Mouse (Mus musculus): ENCODE results near the gene Gfap. TPM values are rescaled to one million over a fixed set of nuclear protein-coding genes. Genes with fewer than 3 reads are reported as not detected.
A peak's percentile ranks its signal among the peaks of the same experiment; 100 is the strongest.

Gene Gfap
- polyA plus RNA-seq (2012; rRNA removed): 0.53 and 0.56 TPM in 2 replicates

GRCm38 (mm10) chr11:102900763-102901162 lies at the start of gene Gfap:
Gene Gfap, minus strand, starts transcription at chr11:102900912.
- DNase-seq (ENCODE audit: low spot score): peak; percentile 59

DNA sequence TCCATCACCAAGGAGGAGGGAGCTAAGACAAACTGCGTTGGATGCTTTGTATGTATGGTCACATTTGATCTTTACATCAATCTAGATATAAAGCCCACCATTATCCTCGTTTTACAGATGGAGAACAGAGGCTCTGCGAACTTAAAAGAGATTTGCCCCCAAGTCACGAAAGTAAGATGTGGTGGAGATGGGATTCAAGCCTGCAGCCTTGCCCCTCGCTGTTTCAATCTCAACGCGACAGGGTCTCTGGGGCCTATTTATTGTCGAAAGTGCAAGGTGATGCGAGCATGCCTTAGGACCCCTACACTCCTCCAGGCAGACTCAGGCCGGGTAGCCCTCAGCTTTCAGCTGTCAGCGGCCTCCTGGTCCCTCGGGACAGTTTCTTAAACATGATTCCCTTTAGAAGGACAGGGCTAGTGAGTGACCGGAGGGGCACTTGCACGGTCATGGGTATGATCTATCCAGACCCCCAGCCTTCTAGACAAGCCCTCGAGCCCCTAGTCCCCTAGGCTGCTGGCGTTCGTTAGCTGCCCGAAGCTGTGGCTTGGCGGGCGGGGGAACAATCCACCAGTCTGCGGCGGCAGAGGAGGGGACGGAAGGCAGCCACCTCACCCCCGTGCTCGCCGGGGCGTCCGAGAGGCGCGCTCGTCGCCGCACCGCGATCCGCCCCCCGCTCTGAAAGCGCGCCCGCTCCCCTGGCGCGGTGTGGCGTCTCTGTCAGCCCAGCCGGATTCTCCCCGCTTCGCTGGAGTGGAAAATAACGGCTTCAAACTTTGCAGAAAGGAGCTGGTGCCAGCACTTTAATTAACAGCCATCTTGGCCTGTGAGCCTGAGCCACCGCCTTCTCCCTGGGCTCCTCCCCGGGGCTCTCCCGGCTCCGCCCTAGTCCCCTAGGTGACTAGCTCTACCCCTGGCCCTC lies 47.6 kb upstream of the Gfap start:
- no peak for DNase-seq (ENCODE audit: low spot score)

GRCm38 (mm10) chr11:102946992-102947343 lies 46.3 kb upstream of the Gfap start:
- no peak for DNase-seq (ENCODE audit: low spot score)

DNA sequence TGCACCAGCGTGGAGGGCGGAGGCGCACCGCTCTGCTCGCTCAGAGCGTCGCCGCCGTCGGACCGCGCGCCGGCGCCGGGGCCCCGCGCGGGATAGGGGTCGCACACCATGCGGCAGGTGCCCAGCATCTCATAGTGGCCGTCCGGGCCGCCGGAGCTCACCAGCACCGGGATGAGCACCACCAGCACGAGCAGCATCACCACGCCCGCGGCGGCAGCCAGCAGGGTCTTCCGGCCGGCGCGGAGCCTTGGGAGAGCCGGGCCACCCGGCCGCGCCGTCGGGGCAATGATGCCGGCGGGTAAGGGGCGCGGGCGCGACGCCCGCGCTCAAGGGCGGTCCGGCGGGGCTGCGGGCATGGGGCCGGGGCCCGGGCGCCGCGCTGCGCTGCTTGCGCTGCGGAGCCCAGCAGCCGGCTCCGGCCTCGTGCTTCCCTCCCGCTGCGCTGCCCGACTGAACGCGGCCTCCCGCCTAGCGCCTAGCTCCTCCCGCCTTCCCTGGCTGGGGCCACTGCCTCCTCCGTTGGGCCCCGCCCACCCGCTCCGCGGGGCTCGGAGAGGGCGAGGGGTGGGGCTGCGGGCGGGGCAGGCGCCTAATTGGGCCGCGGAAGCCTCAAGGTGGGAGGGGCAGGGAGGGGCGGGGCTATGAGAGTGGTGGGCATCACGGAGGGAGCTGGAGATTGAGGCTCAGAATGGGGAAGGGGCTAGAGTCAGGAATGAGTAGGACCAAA lies 45.7 kb upstream of the Gfap start, which contains the start of gene C1ql1:
Gene C1ql1 (minus strand): TSS at position 424 of the 727 bp plus-strand sequence.
- peak; percentile 71 for DNase-seq (ENCODE audit: low spot score)

DNA sequence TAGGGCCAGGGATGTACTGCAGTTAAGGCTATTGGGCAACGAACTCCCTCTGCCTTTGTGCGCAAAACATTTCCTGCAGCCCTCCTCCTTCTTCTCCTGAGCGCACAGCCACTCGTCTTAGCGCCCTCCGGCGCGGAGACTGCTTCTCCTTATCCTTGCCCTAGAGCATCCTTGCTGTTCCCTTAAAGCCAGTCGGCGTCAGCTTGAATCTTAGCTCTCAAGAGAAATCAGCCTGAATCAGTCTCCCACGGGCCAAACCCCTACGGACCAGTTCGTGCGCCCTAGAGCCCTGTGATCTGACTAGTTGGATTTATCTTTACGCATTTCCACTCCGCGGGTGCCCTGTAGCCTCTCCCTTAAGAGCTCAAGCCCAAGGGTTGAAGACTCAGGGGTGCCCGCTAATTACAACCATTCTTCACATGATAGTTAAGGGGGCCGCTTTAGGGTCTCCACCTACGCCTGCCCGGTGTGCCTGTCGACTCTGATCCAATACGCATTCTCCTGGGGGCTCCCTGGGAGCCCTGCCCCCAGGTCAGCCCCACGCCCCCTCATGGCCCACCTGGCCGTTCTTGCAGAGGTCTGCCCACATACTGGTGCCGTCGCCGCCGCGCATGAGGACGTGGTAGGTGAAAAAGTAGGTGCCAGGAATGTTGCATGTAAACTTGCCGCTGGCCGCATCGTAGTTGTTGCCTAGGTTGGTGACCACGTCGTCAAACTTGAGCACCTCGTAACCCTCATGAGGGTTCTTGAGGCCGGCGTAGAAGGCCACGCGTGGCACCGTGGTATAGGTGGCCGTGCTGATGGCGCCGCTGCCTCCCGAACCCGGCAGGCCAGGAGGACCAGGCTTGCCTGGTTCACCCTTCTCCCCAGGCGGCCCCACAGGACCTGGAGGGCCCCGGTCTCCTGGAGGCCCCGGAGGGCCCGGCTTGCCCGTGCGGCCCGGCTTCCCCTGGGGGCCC lies 44.9 kb upstream of the Gfap start:
- no peak for DNase-seq (ENCODE audit: low spot score)

DNA sequence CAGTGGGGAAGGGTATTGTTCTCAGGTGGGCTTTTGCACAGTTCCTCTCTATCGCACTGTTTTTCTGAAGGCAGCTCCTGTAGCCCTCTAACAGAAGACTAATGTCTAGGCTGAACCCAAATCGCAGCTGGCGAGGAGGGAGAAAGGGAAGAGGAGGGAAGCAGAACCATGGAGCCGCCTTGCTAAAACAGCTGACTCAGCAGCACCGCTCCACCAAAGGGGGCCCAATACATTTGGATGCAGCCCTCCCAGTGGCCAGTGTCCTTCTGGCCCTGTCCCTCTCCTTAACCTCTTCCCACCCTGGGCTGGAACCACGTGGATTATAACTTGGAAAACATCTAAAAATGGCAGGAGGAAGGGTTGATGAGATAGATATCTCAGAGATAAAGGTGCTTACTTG lies 40.5 kb upstream of the Gfap start:
- no peak for DNase-seq (ENCODE audit: low spot score)

GRCm38 (mm10) chr11:102939024-102939675 lies 38.4 kb upstream of the Gfap start:
- DNase-seq (ENCODE audit: low spot score): no peak

DNA sequence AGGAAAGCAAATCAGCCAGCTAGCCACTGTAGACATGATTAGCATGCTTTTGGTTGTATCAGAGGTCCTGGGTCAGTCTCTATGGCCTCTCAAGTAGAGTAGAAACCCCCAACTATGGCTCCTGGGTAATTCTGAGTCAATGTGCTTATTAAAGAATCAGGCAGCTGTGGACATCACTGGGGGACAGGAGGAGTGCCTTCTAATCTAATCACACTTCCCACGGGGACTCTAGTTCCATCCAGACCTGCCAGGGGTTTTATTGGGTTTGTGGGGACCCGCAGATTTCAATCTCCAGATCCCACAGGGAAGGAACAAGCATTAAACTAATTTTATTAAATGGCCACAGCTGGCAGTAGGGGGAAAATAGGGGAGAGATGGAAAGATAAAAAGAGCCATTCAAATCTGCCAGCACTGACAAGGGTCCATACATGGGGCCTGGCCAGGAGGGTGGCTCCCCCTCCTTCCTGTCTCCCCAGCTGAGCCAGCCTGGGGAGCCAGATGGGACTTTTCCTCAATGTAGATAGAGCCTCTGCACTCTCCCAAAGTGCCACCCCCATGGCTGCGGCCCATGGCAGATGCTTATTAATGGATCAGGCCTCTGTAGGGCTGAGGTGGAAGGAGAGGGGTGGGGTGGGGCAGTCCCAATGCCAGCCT lies 36.9 kb upstream of the Gfap start:
- no peak for DNase-seq (ENCODE audit: low spot score)

DNA sequence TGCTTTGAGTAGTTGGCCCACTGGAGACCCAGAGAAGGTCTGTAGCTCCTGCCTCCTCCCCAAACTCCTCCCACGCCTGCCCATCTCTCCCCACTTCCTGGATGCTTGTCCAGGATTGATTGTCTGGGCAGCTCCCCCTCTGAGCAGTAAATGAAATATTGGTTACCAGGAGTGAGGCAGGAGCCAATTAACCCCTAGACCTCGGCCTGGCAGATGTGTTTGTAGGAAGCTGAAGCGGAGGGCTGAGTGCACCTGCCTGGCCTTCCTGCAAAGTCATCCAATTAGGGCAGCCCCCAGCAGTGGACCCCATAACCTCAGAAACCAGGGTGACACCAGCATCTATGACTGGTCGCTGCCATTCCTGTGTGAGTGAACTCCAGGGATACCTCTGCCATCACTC lies 35.6 kb upstream of the Gfap start:
- DNase-seq (ENCODE audit: low spot score): no peak

- no peak for DNase-seq (ENCODE audit: low spot score)
Measured at GRCm38 (mm10) chr11:102930672-102931071, 30.0 kb upstream of the Gfap start.

DNA sequence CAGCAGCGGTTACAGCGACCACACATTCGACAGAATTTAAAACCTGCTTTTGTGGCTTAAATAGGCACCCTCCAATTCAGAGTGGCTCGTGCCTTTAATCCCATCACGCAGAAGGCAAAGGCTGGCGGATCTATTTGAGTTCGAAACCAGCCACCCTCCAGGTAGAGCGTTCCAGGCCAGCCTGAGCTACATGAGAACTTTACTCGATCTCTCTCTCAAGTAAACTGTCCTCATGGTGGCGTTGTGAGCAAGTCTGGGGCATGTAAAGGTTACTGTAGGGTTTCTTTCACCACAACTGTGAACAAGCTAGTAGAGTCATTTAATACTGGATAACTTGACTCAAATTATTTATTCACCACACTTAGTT lies 24.6 kb upstream of the Gfap start:
- DNase-seq (ENCODE audit: low spot score): no peak

GRCm38 (mm10) chr11:102924557-102925350 lies 24.0 kb upstream of the Gfap start, which contains the start of gene Kif18b:
Gene Kif18b, minus strand, starts transcription at chr11:102925124.
- peak; percentile 84 for DNase-seq (ENCODE audit: low spot score)

DNA sequence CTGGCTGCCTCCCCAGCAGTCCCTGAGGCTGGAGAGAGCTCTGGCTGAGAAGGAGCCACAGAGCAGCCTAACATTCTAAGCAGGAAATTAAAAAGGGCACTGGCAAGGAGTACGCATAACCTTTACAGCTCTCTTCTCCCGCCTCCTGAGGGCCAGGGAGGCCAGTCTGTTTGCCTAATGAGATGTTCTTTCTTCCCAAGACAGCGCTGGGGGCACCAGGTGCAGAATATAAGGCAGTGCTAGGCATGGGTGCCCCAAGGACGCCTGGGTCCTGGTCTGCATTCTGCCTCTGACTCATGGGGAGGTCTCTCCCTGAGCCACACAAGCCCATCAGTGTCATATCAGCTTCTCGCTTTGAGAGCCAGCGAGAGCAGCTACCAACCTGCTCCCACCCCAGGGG lies 20.8 kb upstream of the Gfap start:
- no peak for DNase-seq (ENCODE audit: low spot score)

DNA sequence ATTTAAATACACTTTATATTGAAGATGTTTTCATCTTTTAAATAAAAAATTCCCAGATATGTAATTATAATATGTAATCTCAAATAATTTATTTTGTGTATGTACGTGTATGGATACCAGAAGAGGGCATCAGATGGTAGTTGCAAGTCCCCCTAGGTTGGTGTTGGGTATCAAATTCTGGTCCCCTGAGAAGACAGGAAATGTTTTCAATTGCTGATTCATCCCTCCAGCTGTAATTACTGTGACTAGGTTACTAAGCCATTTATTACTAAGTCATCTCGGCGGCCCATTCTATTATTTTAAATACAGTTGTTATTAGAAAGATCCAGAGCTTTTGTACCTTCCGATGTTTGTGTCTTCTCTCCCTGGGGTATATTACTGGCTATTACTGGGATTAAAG lies 17.4 kb upstream of the Gfap start:
- no peak for DNase-seq (ENCODE audit: low spot score)

GRCm38 (mm10) chr11:102915380-102915779 lies 14.7 kb upstream of the Gfap start:
- no peak for DNase-seq (ENCODE audit: low spot score)

- no peak for DNase-seq (ENCODE audit: low spot score)
Measured at GRCm38 (mm10) chr11:102911376-102911775, 10.7 kb upstream of the Gfap start.

GRCm38 (mm10) chr11:102903654-102904053 lies 2.9 kb upstream of the Gfap start:
- no peak for DNase-seq (ENCODE audit: low spot score)

GRCm38 (mm10) chr11:102902107-102902506 lies 1.4 kb upstream of the Gfap start:
- DNase-seq (ENCODE audit: low spot score): no peak

- DNase-seq (ENCODE audit: low spot score): no peak
Measured at GRCm38 (mm10) chr11:102901199-102901598, 487 bp upstream of the Gfap start.

- DNase-seq (ENCODE audit: low spot score): no peak
Measured at GRCm38 (mm10) chr11:102898408-102898807, 2.3 kb downstream of the Gfap start.
